Mouse (Mus musculus) ovary, adult 18-20 months (tissue): ENCODE data around the gene Fcamr.

Experiments
- DNase-seq: peaks from one replicate; pipeline ENCODE4 v3.0.0; 2022; ENCODE audit warnings: low spot score, mixed read lengths

Gene Fcamr

GRCm38 (mm10) chr1:130800602-130801001, at the start of gene Fcamr:
Gene Fcamr (plus strand): TSS chr1:130800902.
- DNase-seq, result no peak

GRCm38 (mm10) chr1:130759689-130760088, 41.0 kb upstream of the Fcamr start:
- no peak for DNase-seq

GRCm38 (mm10) chr1:130761597-130761996, 39.1 kb upstream of the Fcamr start:
- DNase-seq, result no peak

- DNase-seq, result no peak
Observed at GRCm38 (mm10) chr1:130762045-130762760, 38.5 kb upstream of the Fcamr start.

GRCm38 (mm10) chr1:130764027-130764461, 36.7 kb upstream of the Fcamr start:
- DNase-seq, result peak; percentile 47

- DNase-seq, result no peak
Observed at GRCm38 (mm10) chr1:130767066-130767465, 33.6 kb upstream of the Fcamr start.

GRCm38 (mm10) chr1:130769925-130770324, 30.8 kb upstream of the Fcamr start:
- DNase-seq, result no peak

- DNase-seq, result no peak
Observed at GRCm38 (mm10) chr1:130770487-130770886, 30.2 kb upstream of the Fcamr start.

GRCm38 (mm10) chr1:130770981-130771494, 29.7 kb upstream of the Fcamr start:
- no peak for DNase-seq

GRCm38 (mm10) chr1:130775234-130775633, 25.5 kb upstream of the Fcamr start:
- no peak for DNase-seq

GRCm38 (mm10) chr1:130775691-130776331, 24.9 kb upstream of the Fcamr start:
- DNase-seq, result no peak

- DNase-seq, result no peak
Observed at GRCm38 (mm10) chr1:130776645-130777044, 24.1 kb upstream of the Fcamr start.

- DNase-seq, result no peak
Observed at GRCm38 (mm10) chr1:130779867-130780266, 20.8 kb upstream of the Fcamr start.

- DNase-seq, result no peak
Observed at GRCm38 (mm10) chr1:130784054-130784453, 16.6 kb upstream of the Fcamr start.

- DNase-seq, result no peak
Observed at GRCm38 (mm10) chr1:130787001-130787400, 13.7 kb upstream of the Fcamr start.

- no peak for DNase-seq
Observed at GRCm38 (mm10) chr1:130789512-130790451, 10.9 kb upstream of the Fcamr start.

GRCm38 (mm10) chr1:130795331-130795730, 5.4 kb upstream of the Fcamr start:
- no peak for DNase-seq

GRCm38 (mm10) chr1:130796967-130797684, 3.6 kb upstream of the Fcamr start:
- DNase-seq, result no peak

- no peak for DNase-seq
Observed at GRCm38 (mm10) chr1:130798037-130798436, 2.7 kb upstream of the Fcamr start.

- DNase-seq, result no peak
Observed at GRCm38 (mm10) chr1:130798551-130798950, 2.2 kb upstream of the Fcamr start.

- no peak for DNase-seq
Observed at GRCm38 (mm10) chr1:130799399-130799798, 1.3 kb upstream of the Fcamr start.

GRCm38 (mm10) chr1:130801511-130801910, 809 bp downstream of the Fcamr start:
- DNase-seq, result no peak
